Mouse (Mus musculus) urinary bladder, adult 18-20 months (tissue): ENCODE results near the gene Csrp1.

ENCODE experiments used
- DNase-seq, 2 experiments: peaks; one replicate each; pipeline ENCODE4 v3.0.0; 2022; ENCODE audit warnings: low spot score in 2 of 2, mixed read lengths in 2 of 2

Gene Csrp1

GRCm38 (mm10) chr1:135698046-135698445 lies 21.8 kb upstream of the Csrp1 start:
- no peak for DNase-seq

- no peak for DNase-seq
Observed at GRCm38 (mm10) chr1:135698451-135698921, 21.4 kb upstream of the Csrp1 start.

- peak; percentile 53 to 67 for DNase-seq
Observed at GRCm38 (mm10) chr1:135698996-135699705, 20.7 kb upstream of the Csrp1 start.

GRCm38 (mm10) chr1:135699892-135700291 lies 20.0 kb upstream of the Csrp1 start:
- no peak for DNase-seq

- peak; percentile 57 to 67 for DNase-seq
Observed at GRCm38 (mm10) chr1:135700605-135701004, 19.3 kb upstream of the Csrp1 start.

GRCm38 (mm10) chr1:135701314-135701713 lies 18.5 kb upstream of the Csrp1 start:
- no peak for DNase-seq

GRCm38 (mm10) chr1:135702722-135703121 lies 17.1 kb upstream of the Csrp1 start:
- DNase-seq, result no peak

DNA sequence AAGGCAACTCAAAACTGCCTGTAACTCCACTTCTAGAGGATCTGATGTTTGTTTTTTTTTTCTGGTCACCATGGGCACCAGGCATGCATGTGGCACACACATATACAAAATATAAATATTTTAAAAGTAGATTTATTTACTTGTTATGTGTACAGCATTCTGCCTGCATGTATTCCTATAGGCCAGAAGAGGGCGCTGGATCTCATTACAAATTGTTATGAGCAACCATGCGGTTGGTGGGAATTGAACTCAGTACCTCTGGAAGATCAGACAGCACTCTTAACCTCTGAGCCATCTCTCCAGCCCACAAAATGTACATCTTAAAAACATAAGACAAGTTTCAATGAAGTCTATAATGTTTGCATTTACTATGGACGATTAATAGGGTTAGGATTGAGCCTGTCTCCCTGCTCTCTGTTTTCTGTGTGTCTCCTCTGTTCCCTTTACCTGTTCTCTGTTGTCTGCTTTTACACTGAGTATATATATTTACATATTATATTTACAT lies 15.5 kb upstream of the Csrp1 start:
- DNase-seq, result no peak

GRCm38 (mm10) chr1:135708369-135708768 lies 11.5 kb upstream of the Csrp1 start:
- DNase-seq, result no peak

DNA sequence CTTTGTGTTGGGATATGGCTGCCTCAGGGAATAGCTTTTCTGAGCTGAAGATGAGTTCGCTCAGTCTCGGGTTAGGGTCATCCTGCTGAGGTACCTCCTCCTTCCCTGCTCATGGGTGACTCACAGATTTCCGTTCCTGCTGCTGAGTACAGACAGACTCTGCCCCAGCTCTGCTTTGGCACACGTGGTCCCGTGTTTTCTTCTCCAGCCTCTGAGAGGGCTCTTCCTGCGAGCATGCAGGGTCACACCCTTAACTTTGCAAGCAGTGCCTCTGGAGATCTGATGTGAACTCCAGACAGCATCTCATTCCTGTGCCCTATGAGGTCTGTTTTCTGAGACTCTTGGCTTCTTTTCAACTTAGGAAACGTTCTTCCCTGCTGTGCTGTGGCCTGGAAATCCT lies 8.7 kb upstream of the Csrp1 start:
- DNase-seq, result no peak

DNA sequence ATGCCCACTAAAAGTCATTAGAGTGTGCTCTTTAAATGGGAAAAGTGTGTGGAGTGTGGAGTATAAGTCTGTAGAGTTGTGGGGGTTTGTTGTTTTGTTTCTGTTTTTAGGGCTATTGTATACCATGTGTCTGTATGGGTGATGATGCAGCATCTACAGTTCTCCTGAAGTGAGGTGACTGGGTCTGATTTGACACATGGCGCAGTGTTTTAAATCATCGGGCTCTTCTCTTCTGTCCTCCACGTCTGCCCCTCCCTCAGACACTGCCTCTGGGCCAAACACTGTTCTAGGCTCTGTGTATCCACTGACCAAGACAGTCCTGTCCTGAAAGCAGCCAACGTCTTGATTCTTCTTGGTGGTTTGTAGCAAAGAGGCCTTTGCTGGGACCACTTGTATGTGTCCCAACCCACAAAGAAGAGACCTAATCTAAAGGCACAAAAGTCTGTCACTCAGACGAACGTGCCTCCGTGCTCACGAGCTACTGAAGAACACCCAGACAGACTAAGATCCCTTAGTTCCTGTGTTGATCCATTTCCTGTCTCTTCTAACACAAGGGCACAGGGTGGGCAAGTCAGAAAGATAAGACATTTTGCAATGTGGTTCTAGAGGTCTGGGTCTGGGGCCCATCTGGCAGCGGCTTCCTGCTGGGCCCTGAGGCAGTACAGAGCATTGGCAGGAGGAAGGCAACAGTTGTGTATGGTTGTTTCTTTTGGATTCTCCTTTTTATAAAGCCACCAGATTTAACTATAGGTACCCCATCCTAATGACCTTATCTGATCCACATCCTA lies 5.6 kb upstream of the Csrp1 start:
- no peak for DNase-seq

DNA sequence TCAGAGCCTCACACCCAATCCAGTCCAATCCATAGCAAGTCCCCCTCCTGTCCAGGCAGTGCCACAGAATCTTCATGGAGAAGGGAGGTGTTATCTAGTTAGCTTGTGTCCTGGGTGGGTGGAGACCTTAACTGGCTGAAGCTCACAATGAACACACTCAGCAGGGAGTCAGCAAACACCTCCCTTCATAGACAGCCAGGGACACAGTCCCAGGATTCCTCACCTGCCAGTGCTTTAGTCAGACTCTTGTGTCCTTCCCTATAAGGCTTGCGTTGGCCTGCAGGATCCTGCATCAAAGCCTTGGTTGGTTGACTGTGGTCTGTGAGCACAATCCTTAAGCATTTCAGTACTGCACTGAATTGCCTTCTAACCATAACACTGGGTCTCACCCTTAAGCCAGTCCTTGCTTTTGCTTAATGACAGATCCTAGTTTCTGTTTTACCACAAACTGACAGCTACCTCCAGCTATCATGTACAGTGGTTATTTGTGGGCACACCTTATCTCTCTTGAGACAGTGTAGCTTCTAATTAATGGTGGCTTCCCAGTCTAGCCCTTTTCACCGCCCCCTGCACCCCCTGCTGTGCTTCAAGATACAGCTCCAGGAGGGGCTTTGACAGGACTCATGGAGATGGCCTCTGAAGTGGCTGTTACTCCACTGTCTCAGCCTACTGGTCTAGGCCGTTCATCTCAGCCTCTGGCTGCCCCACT lies 4.8 kb upstream of the Csrp1 start:
- no peak for DNase-seq

GRCm38 (mm10) chr1:135719486-135719885 lies 375 bp upstream of the Csrp1 start:
- DNase-seq, result peak in 1 of 2 experiments; percentile 51

DNA sequence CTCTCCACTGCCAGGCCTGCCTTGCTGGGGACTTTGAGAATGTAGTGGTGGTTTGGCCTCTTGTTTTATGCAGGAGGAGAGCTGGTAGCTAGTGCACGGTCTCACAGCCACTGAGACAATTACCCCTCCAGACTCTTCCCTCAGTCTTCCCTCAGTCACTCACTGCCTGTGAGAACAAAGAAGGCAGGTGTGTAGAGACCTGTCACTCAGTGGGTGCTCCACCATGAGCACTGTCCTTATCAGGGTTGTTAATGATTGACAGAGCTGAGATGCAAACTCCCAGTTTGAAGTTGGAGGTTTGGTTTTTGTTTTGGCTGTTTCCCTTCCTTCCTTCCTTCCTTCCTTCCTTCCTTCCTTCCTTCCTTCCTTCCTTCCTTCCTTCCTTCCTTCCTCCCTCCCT lies 3.2 kb downstream of the Csrp1 start:
- DNase-seq, result no peak

GRCm38 (mm10) chr1:135724134-135724533 lies 4.3 kb downstream of the Csrp1 start:
- DNase-seq, result no peak

DNA sequence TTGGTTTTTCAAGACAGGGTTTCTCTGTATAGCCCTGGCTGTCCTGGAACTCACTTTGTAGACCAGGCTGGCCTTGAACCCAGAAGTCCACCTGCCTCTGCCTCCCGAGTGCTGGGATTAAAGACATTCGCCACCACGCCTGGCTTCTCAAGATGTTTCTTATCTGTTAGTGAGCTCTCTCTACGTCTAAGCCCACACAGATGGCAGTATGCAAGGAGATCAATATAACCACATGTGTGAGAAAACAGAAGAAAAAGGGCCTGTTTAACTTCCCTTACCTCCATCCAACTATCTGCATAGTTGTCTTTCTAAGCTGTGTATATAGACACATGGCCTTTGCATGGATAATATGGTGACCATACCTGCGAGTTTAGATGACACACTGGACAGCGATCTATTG lies 5.5 kb downstream of the Csrp1 start:
- DNase-seq, result no peak

DNA sequence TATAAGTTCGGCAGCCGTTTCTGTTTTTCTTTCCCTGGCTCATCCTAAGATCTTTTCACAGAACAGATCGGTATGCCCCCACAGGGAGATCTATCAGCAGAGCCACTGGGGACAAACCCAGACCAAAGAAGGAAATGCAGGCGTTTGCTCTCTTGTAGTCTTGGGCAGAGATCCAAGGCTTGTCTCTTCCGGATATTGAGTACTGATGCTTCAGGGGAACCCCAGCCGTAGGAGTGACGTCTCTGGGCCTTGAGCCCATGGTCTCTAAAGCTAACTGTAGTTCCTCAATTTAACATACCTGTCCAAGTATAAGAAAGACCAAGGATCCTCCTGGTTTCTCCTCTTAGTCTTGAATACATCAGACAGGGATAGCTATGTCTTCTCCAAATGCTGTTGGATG lies 6.1 kb downstream of the Csrp1 start:
- no peak for DNase-seq

GRCm38 (mm10) chr1:135728631-135729366 lies 8.9 kb downstream of the Csrp1 start:
- peak; percentile 78 to 86 for DNase-seq

DNA sequence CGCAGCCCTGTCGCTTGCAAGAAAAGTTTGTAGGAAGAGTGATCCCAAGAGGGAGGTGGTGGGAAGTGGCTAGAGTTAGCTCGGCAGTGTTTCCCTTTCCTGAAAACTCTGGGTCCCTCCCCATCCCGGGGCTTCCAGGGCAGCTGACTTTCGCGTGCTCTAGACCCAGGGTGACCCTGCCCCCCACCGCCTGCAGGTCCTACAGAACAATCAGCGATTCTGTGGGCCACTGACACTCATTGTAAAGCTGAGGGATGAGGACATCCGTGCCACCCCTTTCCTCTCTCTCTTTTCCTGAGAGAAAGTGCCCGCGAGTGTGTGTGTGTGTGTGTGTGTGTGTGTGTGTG lies 9.5 kb downstream of the Csrp1 start:
- DNase-seq, result no peak

- no peak for DNase-seq
Observed at GRCm38 (mm10) chr1:135729821-135730220, 10.0 kb downstream of the Csrp1 start.

- no peak for DNase-seq
Observed at GRCm38 (mm10) chr1:135730296-135730695, 10.4 kb downstream of the Csrp1 start.

DNA sequence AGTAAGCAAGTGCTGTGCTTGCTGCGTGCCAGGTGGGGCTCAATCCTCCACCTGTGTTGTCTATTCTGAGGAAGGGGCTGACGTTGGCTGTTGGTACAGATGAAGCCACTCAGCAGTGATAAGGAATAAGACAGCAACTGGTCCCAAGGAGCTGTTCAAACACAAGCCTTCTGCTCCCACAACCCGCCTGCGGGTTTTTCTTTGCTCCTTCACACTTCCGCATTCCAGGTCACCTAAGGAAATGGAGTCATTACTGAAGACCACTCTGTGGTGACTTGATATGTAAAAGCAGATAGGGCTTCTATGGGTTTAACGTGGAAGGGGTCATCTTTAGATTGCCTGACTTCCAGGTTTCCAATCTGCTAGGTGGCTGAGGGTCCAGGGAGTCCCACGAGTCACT lies 11.5 kb downstream of the Csrp1 start:
- DNase-seq, result no peak
